Mouse (Mus musculus): ENCODE data around the gene Bco2.

DNA sequence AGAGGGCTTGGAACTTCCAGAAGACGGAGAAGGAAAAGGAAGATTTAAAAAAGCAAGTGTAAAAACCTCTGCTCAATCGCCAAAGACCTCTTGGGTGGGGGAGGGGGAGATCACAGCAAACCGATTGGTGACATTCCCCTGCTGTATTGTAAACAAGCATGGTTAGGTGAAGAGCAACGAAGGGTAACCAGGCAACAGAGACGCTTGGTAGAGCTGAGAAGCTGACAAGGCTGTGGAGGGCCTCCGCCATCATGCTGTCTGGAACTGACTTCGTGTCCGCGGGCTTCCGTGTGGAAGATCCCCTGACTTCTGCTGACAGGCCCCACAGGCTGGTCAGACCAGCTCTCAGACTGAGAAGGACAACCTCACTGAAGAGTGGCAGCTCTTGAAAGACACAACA is 69.5 kb downstream of the Bco2 start:
- TF ChIP-seq CTCF (IDR thresholded peaks at IDR 0.05; ENCODE audit: control insufficient read depth, insufficient read depth, insufficient replicate concordance, low read depth, low read length) (no peak), POLR2A (IDR thresholded peaks at IDR 0.05; ENCODE audit: control insufficient read depth, low read depth, low read length) (no peak)

Measured in testis, adult 2 months (tissue).